Mouse (Mus musculus): ENCODE measurements around the gene Zfp62. TPM values are rescaled to one million over a fixed set of nuclear protein-coding genes. Genes with fewer than 3 reads are reported as not detected.

Gene Zfp62
- polyA plus RNA-seq, 1 experiment = 5.6 TPM

DNA sequence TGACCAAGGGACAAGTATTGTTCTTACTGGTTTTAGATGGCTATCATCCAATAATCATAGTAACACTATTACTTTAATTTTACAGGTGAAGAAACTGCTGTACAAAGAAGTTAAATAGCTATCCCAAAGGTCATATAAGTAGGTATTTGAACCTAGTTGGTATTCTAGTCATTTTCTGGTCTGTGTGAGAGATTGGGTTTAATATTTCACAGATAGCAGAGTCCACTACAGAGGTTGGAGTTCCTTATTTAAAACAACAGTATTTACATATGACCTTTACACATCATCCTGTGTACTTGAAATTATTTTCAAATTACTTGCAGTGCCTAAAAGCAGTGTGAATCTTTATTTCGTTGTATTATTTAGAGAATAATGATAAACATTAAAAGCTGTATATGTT, 10.4 kb downstream of the Zfp62 start:
- TF ChIP-seq TCF3 (IDR thresholded peaks at IDR 0.05; ENCODE audit: insufficient read length, low read depth) (no peak), MAX (IDR thresholded peaks at IDR 0.05; ENCODE audit: low read depth) (no peak), CEBPB (IDR thresholded peaks at IDR 0.05; ENCODE audit: insufficient read depth, poor library complexity, severe bottlenecking) (no peak), TCF12 (IDR thresholded peaks at IDR 0.05; ENCODE audit: insufficient read depth, poor library complexity, severe bottlenecking) (no peak), MYOG (IDR thresholded peaks at IDR 0.05; ENCODE audit: control insufficient read depth in 1 of 3, insufficient read depth in 1 of 3, insufficient read length in 2 of 3, low read depth in 2 of 3) (no peak), REST (IDR thresholded peaks at IDR 0.05; ENCODE audit: insufficient read depth, insufficient read length) (no peak), MYOD1 (IDR thresholded peaks at IDR 0.05; ENCODE audit: control insufficient read depth in 1 of 3, insufficient read length in 2 of 3, low read depth in 2 of 3) (no peak), E2F4 (IDR thresholded peaks at IDR 0.05; ENCODE audit: insufficient read depth) (no peak)
- Histone ChIP-seq H3K79me2 (ENCODE audit: control insufficient read depth, insufficient read depth) (peaks cover 52% of the 10 kb centered on the region), H3K4me2 (ENCODE audit: low read depth) (no peak overlapping the region), H3K36me3 (ENCODE audit: control insufficient read depth, insufficient read depth) (peaks cover 50% of the 10 kb centered on the region), H3K4me3 (no peak overlapping the region), H3K27me3 (ENCODE audit: control insufficient read depth, insufficient read depth, insufficient read length) (no peaks in the 10 kb centered on the region), H3ac (ENCODE audit: control insufficient read depth, insufficient read length) (no peak overlapping the region)

DNA sequence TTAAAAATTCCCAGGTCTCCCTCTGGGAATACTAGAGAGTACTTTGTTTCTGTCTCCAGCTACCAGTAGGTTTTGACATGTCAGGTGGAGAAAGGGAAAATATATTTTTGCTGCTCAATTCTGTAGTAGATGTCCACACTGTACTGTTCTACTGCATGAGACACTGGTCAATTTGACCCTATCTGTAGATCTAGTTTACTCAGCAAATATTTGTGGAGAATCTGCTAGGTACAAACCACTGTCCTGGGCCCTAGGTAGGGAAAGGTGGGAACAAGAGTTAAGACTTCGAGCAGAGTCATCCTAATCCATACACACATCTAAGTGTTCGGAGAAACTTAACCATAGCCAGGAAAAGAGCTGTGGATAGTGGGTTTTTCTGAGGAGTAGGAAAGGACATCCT, 16.2 kb downstream of the Zfp62 start:
- Histone ChIP-seq H3K4me2 (ENCODE audit: low read depth) (no peak overlapping the region), H3K27me3 (ENCODE audit: control insufficient read depth, insufficient read depth, insufficient read length) (no peaks in the 10 kb centered on the region), H3ac (ENCODE audit: control insufficient read depth, insufficient read length) (no peak overlapping the region), H3K4me3 (no peak overlapping the region), H3K79me2 (ENCODE audit: control insufficient read depth, insufficient read depth) (no peaks in the 10 kb centered on the region), H3K36me3 (ENCODE audit: control insufficient read depth, insufficient read depth) (peaks cover 45% of the 10 kb centered on the region)
- TF ChIP-seq POLR2AphosphoS2 (IDR thresholded peaks at IDR 0.05; ENCODE audit: insufficient read length, low read depth) = no peak
- no peak for TF ChIP-seq CEBPB (IDR thresholded peaks at IDR 0.05; ENCODE audit: insufficient read depth, poor library complexity, severe bottlenecking)
- TF ChIP-seq REST (IDR thresholded peaks at IDR 0.05; ENCODE audit: insufficient read depth, insufficient read length) = no peak
- no peak for TF ChIP-seq POLR2A (IDR thresholded peaks at IDR 0.05; ENCODE audit: insufficient read length, low read depth)
- no peak for TF ChIP-seq MYOD1 (IDR thresholded peaks at IDR 0.05; ENCODE audit: control insufficient read depth in 1 of 3, insufficient read length in 2 of 3, low read depth in 2 of 3)
- TF ChIP-seq SRF (IDR thresholded peaks at IDR 0.05; ENCODE audit: control insufficient read depth, insufficient read length, low read depth) = no peak
- no peak for TF ChIP-seq MAX (IDR thresholded peaks at IDR 0.05; ENCODE audit: low read depth)
- TF ChIP-seq MYOG (IDR thresholded peaks at IDR 0.05; ENCODE audit: control insufficient read depth in 1 of 3, insufficient read depth in 1 of 3, insufficient read length in 2 of 3, low read depth in 2 of 3) = no peak

- Histone ChIP-seq H3K79me2 (ENCODE audit: control insufficient read depth, insufficient read depth) (no peaks in the 10 kb centered on the region), H3ac (ENCODE audit: control insufficient read depth, insufficient read length) (no peak overlapping the region), H3K36me3 (ENCODE audit: control insufficient read depth, insufficient read depth) (no peaks in the 10 kb centered on the region), H3K27me3 (ENCODE audit: control insufficient read depth, insufficient read depth, insufficient read length) (no peaks in the 10 kb centered on the region), H3K4me3 (no peak overlapping the region), H3K4me2 (ENCODE audit: low read depth) (no peak overlapping the region)
- TF ChIP-seq REST (IDR thresholded peaks at IDR 0.05; ENCODE audit: insufficient read depth, insufficient read length) (no peak), MYOD1 (IDR thresholded peaks at IDR 0.05; ENCODE audit: control insufficient read depth in 1 of 3, insufficient read length in 2 of 3, low read depth in 2 of 3) (no peak), USF1 (IDR thresholded peaks at IDR 0.05; ENCODE audit: low read depth) (no peak), E2F4 (IDR thresholded peaks at IDR 0.05; ENCODE audit: insufficient read depth) (no peak), SRF (IDR thresholded peaks at IDR 0.05; ENCODE audit: control insufficient read depth, insufficient read length, low read depth) (no peak), POLR2A (IDR thresholded peaks at IDR 0.05; ENCODE audit: insufficient read length, low read depth) (no peak), MYOG (IDR thresholded peaks at IDR 0.05; ENCODE audit: control insufficient read depth in 1 of 3, insufficient read depth in 1 of 3, insufficient read length in 2 of 3, low read depth in 2 of 3) (no peak), MAX (IDR thresholded peaks at IDR 0.05; ENCODE audit: low read depth) (no peak), POLR2AphosphoS2 (IDR thresholded peaks at IDR 0.05; ENCODE audit: insufficient read length, low read depth) (no peak), CEBPB (IDR thresholded peaks at IDR 0.05; ENCODE audit: insufficient read depth, poor library complexity, severe bottlenecking) (no peak), TCF12 (IDR thresholded peaks at IDR 0.05; ENCODE audit: insufficient read depth, poor library complexity, severe bottlenecking) (no peak), TCF3 (IDR thresholded peaks at IDR 0.05; ENCODE audit: insufficient read length, low read depth) (no peak)
Measured at GRCm38 (mm10) chr11:49224455-49224854, 21.4 kb downstream of the Zfp62 start.

DNA sequence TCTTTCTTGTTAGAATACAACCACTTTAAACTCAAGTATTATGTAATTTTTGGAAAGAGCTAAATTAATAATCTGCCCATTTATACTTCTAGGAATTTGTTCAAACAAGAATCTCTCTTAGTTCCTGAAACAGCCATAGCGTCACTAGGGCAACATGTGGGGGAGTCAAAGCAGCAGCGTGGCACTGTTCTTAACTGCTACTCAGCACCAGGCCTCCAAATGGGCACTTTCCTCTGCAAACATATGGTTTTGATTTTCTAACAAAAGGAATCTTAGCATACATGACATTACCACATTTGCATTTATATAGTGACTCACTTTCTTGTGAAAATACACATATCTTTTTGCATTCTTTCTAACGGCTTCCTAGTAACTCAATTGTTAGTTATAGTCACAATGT, 29.7 kb downstream of the Zfp62 start:
- no peaks in the 10 kb centered on the region for H3K36me3 ChIP-seq (ENCODE audit: control insufficient read depth, insufficient read depth)
- no peak overlapping the region for H3K4me2 ChIP-seq (ENCODE audit: low read depth)
- H3K27me3 ChIP-seq (ENCODE audit: control insufficient read depth, insufficient read depth, insufficient read length) = no peaks in the 10 kb centered on the region
- H3K4me3 ChIP-seq = no peak overlapping the region
- H3ac ChIP-seq (ENCODE audit: control insufficient read depth, insufficient read length) = no peak overlapping the region
- no peak for TF ChIP-seq E2F4 (IDR thresholded peaks at IDR 0.05; ENCODE audit: insufficient read depth)
- no peak for TF ChIP-seq MYOD1 (IDR thresholded peaks at IDR 0.05; ENCODE audit: control insufficient read depth in 1 of 3, insufficient read length in 2 of 3, low read depth in 2 of 3)
- TF ChIP-seq TCF12 (IDR thresholded peaks at IDR 0.05; ENCODE audit: insufficient read depth, poor library complexity, severe bottlenecking) = no peak
- no peak for TF ChIP-seq POLR2AphosphoS2 (IDR thresholded peaks at IDR 0.05; ENCODE audit: insufficient read length, low read depth)
- TF ChIP-seq POLR2A (IDR thresholded peaks at IDR 0.05; ENCODE audit: insufficient read length, low read depth) = no peak
- TF ChIP-seq SRF (IDR thresholded peaks at IDR 0.05; ENCODE audit: control insufficient read depth, insufficient read length, low read depth) = no peak
- TF ChIP-seq MAX (IDR thresholded peaks at IDR 0.05; ENCODE audit: low read depth) = no peak
- no peak for TF ChIP-seq USF1 (IDR thresholded peaks at IDR 0.05; ENCODE audit: low read depth)
- TF ChIP-seq TCF3 (IDR thresholded peaks at IDR 0.05; ENCODE audit: insufficient read length, low read depth) = no peak
- no peak for TF ChIP-seq MYOG (IDR thresholded peaks at IDR 0.05; ENCODE audit: control insufficient read depth in 1 of 3, insufficient read depth in 1 of 3, insufficient read length in 2 of 3, low read depth in 2 of 3)
- TF ChIP-seq CEBPB (IDR thresholded peaks at IDR 0.05; ENCODE audit: insufficient read depth, poor library complexity, severe bottlenecking) = no peak
- no peak for TF ChIP-seq REST (IDR thresholded peaks at IDR 0.05; ENCODE audit: insufficient read depth, insufficient read length)
- H3K79me2 ChIP-seq (ENCODE audit: control insufficient read depth, insufficient read depth) = no peaks in the 10 kb centered on the region

Data from myocyte (in vitro differentiated cells).